In genomic region chr17:45544001-45544872, GRCm38 (mm10) we compare ENCODE assay signal across 8 mouse cellular contexts. TPM values are rescaled to one million over a fixed set of nuclear protein-coding genes. Genes with fewer than 3 reads are reported as not detected.
DNase-seq lines count a peak whose midpoint lies in the region; ATAC-seq and TF ChIP-seq lines count a peak whose summit lies in the region.

No protein-coding gene starts in this region.

- WGBS in heart, embryonic 11.5 days (ENCODE audit: insufficient replicate concordance), result 5% methylated on average over 24 of the region's 24 CpGs
- 7% methylated on average over 24 of the region's 24 CpGs for WGBS in heart, adult 2 months
- WGBS in forebrain, postnatal 0 days, result 15% methylated on average over 24 of the region's 24 CpGs

- no peaks in the 10 kb centered on the region for H3K79me2 ChIP-seq in heart, adult 2 months (replicated peaks; ENCODE audit: control insufficient read depth, insufficient read depth, low read length)

- no peaks in the 10 kb centered on the region for H3K36me3 ChIP-seq in heart, embryonic 11.5 days (ENCODE audit: control insufficient read depth, insufficient read depth, low read length)
- H3K36me3 ChIP-seq in heart, adult 2 months (ENCODE audit: control insufficient read depth, insufficient read depth, low read length), result no peaks in the 10 kb centered on the region
- H3K36me3 ChIP-seq in forebrain, postnatal 0 days (ENCODE audit: insufficient read depth), result peaks cover 28% of the 10 kb centered on the region
- no peaks in the 10 kb centered on the region for H3K36me3 ChIP-seq in splenic B cell, adult 2 months (ENCODE audit: control insufficient read depth, insufficient read depth, low read length, poor library complexity, severe bottlenecking)

- H3K9ac ChIP-seq in heart, embryonic 11.5 days (ENCODE audit: low read depth, low read length), result no peak overlapping the region
- no peak overlapping the region for H3K9ac ChIP-seq in heart, adult 2 months (ENCODE audit: low read depth, low read length)
- H3K9ac ChIP-seq in forebrain, postnatal 0 days, result no peak overlapping the region

- H3K4me2 ChIP-seq in heart, embryonic 11.5 days, result peak overlapping the region; percentile 58
- 0 out of 2 replicates have a peak overlapping the region, but pooled peaks have one; percentile 15 for H3K4me2 ChIP-seq in forebrain, postnatal 0 days (ENCODE audit: low read depth)

- no peaks in the 10 kb centered on the region for H3K9me3 ChIP-seq in heart, embryonic 11.5 days (replicated peaks; ENCODE audit: control insufficient read depth, low read length)
- no peaks in the 10 kb centered on the region for H3K9me3 ChIP-seq in forebrain, postnatal 0 days (ENCODE audit: low read length)

- no peak overlapping the region for H3K27ac ChIP-seq in heart, embryonic 11.5 days (ENCODE audit: low read depth, low read length)
- no peak overlapping the region for H3K27ac ChIP-seq in heart, adult 2 months
- peak overlapping the region; percentile 5; the same call in 1 of the 2 replicates for H3K27ac ChIP-seq in forebrain, postnatal 0 days (ENCODE audit: low read depth, low read length)

- H3K4me3 ChIP-seq in heart, embryonic 11.5 days (ENCODE audit: low read depth, low read length), result peak overlapping the region; percentile 39; the same call in 1 of the 2 replicates
- H3K4me3 ChIP-seq in heart, adult 2 months, result no peak overlapping the region
- H3K4me3 ChIP-seq in forebrain, postnatal 0 days (ENCODE audit: low read depth, low read length), result no peak overlapping the region

- H3K4me1 ChIP-seq in heart, embryonic 11.5 days (ENCODE audit: control insufficient read depth, insufficient read depth, low read length), result peaks cover 23% of the 10 kb centered on the region
- no peaks in the 10 kb centered on the region for H3K4me1 ChIP-seq in heart, adult 2 months (ENCODE audit: control insufficient read depth, insufficient read depth, low read length)
- H3K4me1 ChIP-seq in forebrain, postnatal 0 days (ENCODE audit: insufficient read depth), result peaks cover 11% of the 10 kb centered on the region

- intact Hi-C loops in heart, adult 2 months (cut with DNase I), result no loop called here

- no peak for DNase-seq in heart, adult 2 months
- peak; percentile 33 for DNase-seq in right cerebral cortex, postnatal 25 days
- DNase-seq in right cerebral cortex, adult 18-20 months, result no peak
- no peak for DNase-seq in forebrain, postnatal 0 days
- peak; percentile 45 for DNase-seq in splenic B cell, adult 2 months (ENCODE audit: low read depth, low spot score)
- DNase-seq in thymus, postnatal 10 days (ENCODE audit: low spot score in 2 of 2), result no peak

- no peak for TF ChIP-seq CTCF in heart, adult 2 months (IDR thresholded peaks at IDR 0.05)
- TF ChIP-seq CTCF in forebrain, postnatal 0 days (IDR thresholded peaks at IDR 0.05; ENCODE audit: low read depth), result no peak

- ATAC-seq in heart, embryonic 11.5 days (replicated peaks; ENCODE audit: insufficient number of reproducible peaks, low FRiP score, low TSS enrichment), result no peak
- ATAC-seq in forebrain, postnatal 0 days, result no peak
- no peak for ATAC-seq in erythroblast, adult 5-6 weeks (replicated peaks; ENCODE audit: low FRiP score, poor library complexity, severe bottlenecking)

- TF ChIP-seq EP300 in heart, adult 2 months (IDR thresholded peaks at IDR 0.05; ENCODE audit: insufficient read depth, low read depth, low read length), result no peak

- TF ChIP-seq POLR2A in heart, adult 2 months (IDR thresholded peaks at IDR 0.05; ENCODE audit: insufficient read depth, low read depth, low read length), result no peak

- peaks cover 98% of the 10 kb centered on the region for H3K27me3 ChIP-seq in heart, embryonic 11.5 days (ENCODE audit: control insufficient read depth, insufficient read depth, low read length)
- H3K27me3 ChIP-seq in heart, adult 2 months (ENCODE audit: control insufficient read depth, insufficient read depth, low read length), result peaks cover 28% of the 10 kb centered on the region
- no peaks in the 10 kb centered on the region for H3K27me3 ChIP-seq in forebrain, postnatal 0 days (ENCODE audit: insufficient read depth, low read length)
- peaks cover 3% of the 10 kb centered on the region for H3K27me3 ChIP-seq in splenic B cell, adult 2 months (ENCODE audit: control insufficient read depth, insufficient read depth, low read length, poor library complexity, severe bottlenecking)

RNA-seq across cellular contexts. Expression of gene Tmem151b, which starts 5.2 kb away (rescaled TPM):
- 1.00 and 1.0 TPM in 2 replicates for polyA plus RNA-seq in heart, embryonic 11.5 days (2014; fragmentation: Nextera tagmentation; extraction: Ambion mirVana)
- total RNA-seq in heart, adult 2 months (2021), result under 1 TPM in 1 of 2 experiments, not detected in 1; 0.07 TPM
- polyA plus RNA-seq in heart, adult 2 months (2012; rRNA removed), result 0.04 and 0.06 TPM in 2 replicates
- total RNA-seq in forebrain, postnatal 0 days (2014; rRNA removed), result 79.2 and 79.6 TPM in 2 replicates
- 32.2 and 33.7 TPM in 2 replicates for polyA plus RNA-seq in forebrain, postnatal 0 days (2015; fragmentation: Nextera tagmentation; extraction: Ambion mirVana)
- not detected in 2 replicates for total RNA-seq in erythroblast, adult 5-6 weeks (2015; ENCODE audit: low replicate concordance)
- total RNA-seq in erythroblast, adult 5-6 weeks (2017; ENCODE audit: low replicate concordance), result not detected in 2 replicates

RNA-seq across cellular contexts. Expression of gene Nfkbie, which starts 11.3 kb away (rescaled TPM):
- polyA plus RNA-seq in heart, embryonic 11.5 days (2014; fragmentation: Nextera tagmentation; extraction: Ambion mirVana), result 2.4 TPM in 2 replicates
- 1 to 10 TPM; 1.1 TPM for total RNA-seq in heart, adult 2 months (2021)
- polyA plus RNA-seq in heart, adult 2 months (2012; rRNA removed), result 1.6 and 2.2 TPM in 2 replicates
- total RNA-seq in forebrain, postnatal 0 days (2014; rRNA removed), result 2.8 and 3.1 TPM in 2 replicates
- 2.2 and 2.7 TPM in 2 replicates for polyA plus RNA-seq in forebrain, postnatal 0 days (2015; fragmentation: Nextera tagmentation; extraction: Ambion mirVana)
- 1.5 and 1.7 TPM in 2 replicates for total RNA-seq in erythroblast, adult 5-6 weeks (2015; ENCODE audit: low replicate concordance)
- 1.1 and 1.5 TPM in 2 replicates for total RNA-seq in erythroblast, adult 5-6 weeks (2017; ENCODE audit: low replicate concordance)

RNA-seq across cellular contexts. Expression of gene Slc35b2, which starts 19.4 kb away (rescaled TPM):
- polyA plus RNA-seq in heart, embryonic 11.5 days (2014; fragmentation: Nextera tagmentation; extraction: Ambion mirVana), result 87.2 and 91.0 TPM in 2 replicates
- total RNA-seq in heart, adult 2 months (2021), result 10 to 100 TPM; 23.4 to 24.0 TPM
- polyA plus RNA-seq in heart, adult 2 months (2012; rRNA removed), result 45.1 and 49.2 TPM in 2 replicates
- 80.9 and 87.0 TPM in 2 replicates for total RNA-seq in forebrain, postnatal 0 days (2014; rRNA removed)
- 83.8 and 89.6 TPM in 2 replicates for polyA plus RNA-seq in forebrain, postnatal 0 days (2015; fragmentation: Nextera tagmentation; extraction: Ambion mirVana)
- 16.5 and 25.2 TPM in 2 replicates for total RNA-seq in erythroblast, adult 5-6 weeks (2015; ENCODE audit: low replicate concordance)
- 2.2 and 21.7 TPM in 2 replicates for total RNA-seq in erythroblast, adult 5-6 weeks (2017; ENCODE audit: low replicate concordance)

RNA-seq across cellular contexts. Expression of gene Tcte1, which starts 21.0 kb away (rescaled TPM):
- polyA plus RNA-seq in heart, embryonic 11.5 days (2014; fragmentation: Nextera tagmentation; extraction: Ambion mirVana), result 0.13 and 0.23 TPM in 2 replicates
- not detected for total RNA-seq in heart, adult 2 months (2021)
- 0.09 and 0.90 TPM in 2 replicates for polyA plus RNA-seq in heart, adult 2 months (2012; rRNA removed)
- total RNA-seq in forebrain, postnatal 0 days (2014; rRNA removed), result 1.0 and 1.4 TPM in 2 replicates
- 4.7 and 5.7 TPM in 2 replicates for polyA plus RNA-seq in forebrain, postnatal 0 days (2015; fragmentation: Nextera tagmentation; extraction: Ambion mirVana)
- total RNA-seq in erythroblast, adult 5-6 weeks (2015; ENCODE audit: low replicate concordance), result not detected in 2 replicates
- total RNA-seq in erythroblast, adult 5-6 weeks (2017; ENCODE audit: low replicate concordance), result not detected in 2 replicates

RNA-seq across cellular contexts. Expression of gene Hsp90ab1, which starts 28.8 kb away (rescaled TPM):
- 1,458 and 1,495 TPM in 2 replicates for polyA plus RNA-seq in heart, embryonic 11.5 days (2014; fragmentation: Nextera tagmentation; extraction: Ambion mirVana)
- 1,000 to 10,000 TPM; 1,183 to 1,319 TPM for total RNA-seq in heart, adult 2 months (2021)
- polyA plus RNA-seq in heart, adult 2 months (2012; rRNA removed), result 464 and 736 TPM in 2 replicates
- total RNA-seq in forebrain, postnatal 0 days (2014; rRNA removed), result 1,283 and 1,351 TPM in 2 replicates
- 1,258 and 1,497 TPM in 2 replicates for polyA plus RNA-seq in forebrain, postnatal 0 days (2015; fragmentation: Nextera tagmentation; extraction: Ambion mirVana)
- 192 and 222 TPM in 2 replicates for total RNA-seq in erythroblast, adult 5-6 weeks (2015; ENCODE audit: low replicate concordance)
- 246 and 293 TPM in 2 replicates for total RNA-seq in erythroblast, adult 5-6 weeks (2017; ENCODE audit: low replicate concordance)

Comparison
In these comparisons a context has a peak if more than half of its experiments do, and no peak if none do; other contexts are left out.
1. DNase-seq: peak in right cerebral cortex, postnatal 25 days (single experiment) and splenic B cell, adult 2 months (single experiment); none in heart, adult 2 months (0 of 2), right cerebral cortex, adult 18-20 months (single experiment), forebrain, postnatal 0 days (single experiment) and thymus, postnatal 10 days (0 of 2).
2. RNA of gene Tmem151b, which starts 5.2 kb away (total RNA-seq): 79.2 to 79.6 TPM in forebrain, postnatal 0 days; 0.07 TPM in heart, adult 2 months and not detected in erythroblast, adult 5-6 weeks; every median in the first group is over 10 times any median in the second.